Mouse (Mus musculus) embryonic facial prominence, embryonic 14.5 days (tissue): ENCODE results near the gene Slc35b2. TPM values are rescaled to one million over a fixed set of nuclear protein-coding genes. Genes with fewer than 3 reads are reported as not detected.

Source experiments
- ATAC-seq: fragments of 200-750 bp; cut with Nextera tagmentation; 2 replicates; pipeline ENCODE4 v1.8.0; 2017; ENCODE audit warnings: low read depth, moderate number of reproducible peaks, moderate TSS enrichment
- DNase-seq: peaks from one replicate; pipeline ENCODE4 v3.0.0-alpha.2; 2015; ENCODE audit warnings: low spot score
- H3K27ac ChIP-seq: fragments of 300-500 bp; sonication (generic); replicated peaks from 2 replicates; pipeline ENCODE4 v1.5.1; 2014; ENCODE audit warnings: low read depth, mild to moderate bottlenecking, low read length, moderate library complexity
- H3K27me3 ChIP-seq: fragments of 300-500 bp; sonication (generic); replicated peaks from 2 replicates; pipeline ENCODE4 v1.6.1; 2014; ENCODE audit warnings: low read length; ENCODE audit not compliant: control insufficient read depth, insufficient read depth
- H3K36me3 ChIP-seq: fragments of 300-500 bp; sonication (generic); 2 replicates; pipeline ENCODE4 v1.6.1; 2014; ENCODE audit warnings: low read length, mixed read lengths; ENCODE audit not compliant: control insufficient read depth, insufficient read depth
- H3K4me1 ChIP-seq: fragments of 300-500 bp; sonication (generic); 2 replicates; pipeline ENCODE4 v1.6.1; 2014; ENCODE audit warnings: antibody characterized with exemption, low read length; ENCODE audit not compliant: control insufficient read depth, insufficient read depth
- H3K4me2 ChIP-seq: fragments of 300-500 bp; sonication (generic); 2 replicates; pipeline ENCODE4 v1.6.1; 2014; ENCODE audit warnings: low read depth, mild to moderate bottlenecking, low read length, moderate library complexity, mixed read lengths
- H3K4me3 ChIP-seq: fragments of 300-500 bp; sonication (generic); 2 replicates; pipeline ENCODE4 v1.5.1; 2014; ENCODE audit warnings: low read depth, mild to moderate bottlenecking, low read length
- H3K9ac ChIP-seq: fragments of 300-500 bp; sonication (generic); 2 replicates; pipeline ENCODE4 v1.6.1; 2014; ENCODE audit warnings: low read depth, mild to moderate bottlenecking, low read length, moderate library complexity, mixed read lengths
- H3K9me3 ChIP-seq: fragments of 300-500 bp; sonication (generic); 2 replicates; pipeline ENCODE4 v1.6.1; 2016; ENCODE audit warnings: low read length; ENCODE audit not compliant: control insufficient read depth
- WGBS: fragments of 180-500 bp; shearing (Covaris S2); extraction: QIAGEN DNeasy Blood & Tissue Kit; methylation state at CpG from one replicate; pipeline ENCODE4 v1.1.7; 2014; 5-methylcytosine and 5-hydroxymethylcytosine counted together
- polyA plus RNA-seq: library from polyadenylated mRNA; unstranded; fragments of >200 nt; fragmentation: Nextera tagmentation; extraction: Ambion mirVana; gene quantifications from 2 replicates; pipeline ENCODE4 v1.2.1, GENCODE M21; 2014

The Slc35b2 gene
- polyA plus RNA-seq, 1 experiment from 2014 or later: 139 TPM

DNA sequence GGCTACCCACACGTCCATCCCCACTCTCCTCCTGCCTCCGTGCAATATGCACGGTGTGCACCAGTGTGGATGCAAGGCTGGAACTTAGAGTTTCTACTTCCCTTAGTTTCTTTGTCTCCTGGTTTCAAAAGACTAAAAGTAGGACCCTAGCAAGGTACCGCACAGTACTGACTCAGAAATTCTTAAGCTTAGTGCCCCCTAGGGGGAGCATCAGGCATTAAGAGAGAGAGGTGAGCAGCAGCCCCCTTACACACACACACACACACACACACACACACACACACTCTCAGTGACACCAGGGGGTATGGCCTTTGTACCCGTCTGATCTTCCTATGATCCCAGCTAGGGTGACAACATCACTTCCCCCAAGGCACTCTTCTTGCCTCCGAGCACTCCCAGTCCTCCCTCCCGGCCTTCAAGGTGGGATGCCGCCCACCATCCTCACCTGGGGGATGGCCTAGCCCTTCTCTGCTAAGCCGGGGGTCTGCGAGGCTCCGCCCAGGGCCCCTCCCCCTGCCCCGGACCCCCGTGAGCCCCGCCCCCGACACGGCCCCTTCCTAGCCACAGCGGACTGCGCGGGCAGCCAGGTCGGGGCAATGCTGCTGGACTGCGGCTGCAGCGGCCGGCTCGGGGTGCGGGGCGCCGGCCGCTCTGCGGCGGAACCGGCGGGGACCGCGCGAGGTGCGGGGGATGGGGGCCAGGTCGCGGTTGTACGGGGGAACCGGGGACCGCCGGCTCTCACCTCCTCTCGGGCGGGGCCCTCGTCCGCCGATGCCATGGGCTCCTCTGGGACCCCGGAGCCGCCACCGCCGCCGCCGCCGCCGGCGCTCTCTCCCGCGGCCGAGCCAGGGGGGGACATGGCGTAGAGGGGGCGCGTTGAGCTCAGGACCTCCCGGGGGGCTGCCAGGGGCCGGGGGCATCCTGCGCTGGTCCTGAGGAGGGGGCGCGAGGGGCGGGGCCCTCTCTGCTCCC lies 14.8 kb upstream of the Slc35b2 start:
- peak; percentile 78 for DNase-seq

DNA sequence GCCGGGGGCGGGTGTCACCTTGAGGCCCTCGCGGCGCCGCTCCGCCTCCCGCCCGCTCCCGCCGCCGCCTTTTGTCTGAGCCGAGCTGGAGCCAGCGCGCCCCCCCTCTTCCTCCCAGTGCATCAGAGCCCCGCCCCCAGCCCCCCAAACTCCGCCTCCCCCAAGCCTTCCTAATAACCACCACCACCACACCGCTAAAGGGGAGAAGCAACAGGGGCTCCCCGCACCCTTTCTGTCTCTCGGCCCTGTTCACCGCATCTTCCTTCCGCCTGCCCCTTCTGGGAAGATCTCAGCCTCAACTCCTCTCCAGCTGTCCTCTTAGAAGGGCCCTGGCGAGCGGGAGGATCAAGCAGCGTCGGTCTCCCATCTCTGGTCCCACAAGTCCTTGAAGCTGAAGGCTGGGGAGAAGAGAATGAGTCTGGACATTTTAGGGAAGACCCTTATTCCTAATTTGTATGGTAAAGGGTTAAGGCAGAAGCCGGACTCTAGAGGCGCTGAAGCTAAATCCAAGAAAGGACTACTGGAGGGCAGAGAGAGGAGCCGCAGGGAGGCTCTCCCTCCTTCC lies 14.0 kb upstream of the Slc35b2 start, which contains the start of gene Tmem151b:
TSS of gene Tmem151b (minus strand) at position 61 of the 565 bp plus-strand sequence.
- Histone ChIP-seq H3K9me3 (no peaks in the 10 kb centered on the region), H3K36me3 (peaks cover 13% of the 10 kb centered on the region), H3K27ac (peak within 1 kb of the TSS; percentile 55; the same call in 1 of the 2 replicates), H3K4me1 (no peaks in the 10 kb centered on the region; the same call in 1 of the 2 replicates), H3K27me3 (peaks cover 38% of the 10 kb centered on the region), H3K4me2 (peak within 1 kb of the TSS; percentile 93), H3K4me3 (peak within 1 kb of the TSS; percentile 80), H3K9ac (peak within 1 kb of the TSS; percentile 87)
- DNase-seq (peak; percentile 78), ATAC-seq (peak; percentile 41; the same call in 1 of the 2 replicates)
- WGBS: 3% methylated on average over 11 of the region's 29 CpGs

More for the DNA sequence above, 14.8 kb upstream of the Slc35b2 start:
- Histone ChIP-seq H3K9ac (peak overlapping the region; percentile 87), H3K9me3 (no peaks in the 10 kb centered on the region), H3K27ac (peak overlapping the region; percentile 55; the same call in 1 of the 2 replicates), H3K36me3 (peaks cover 20% of the 10 kb centered on the region), H3K4me1 (peaks cover 5% of the 10 kb centered on the region; the same call in 1 of the 2 replicates), H3K27me3 (peaks cover 47% of the 10 kb centered on the region), H3K4me3 (peak overlapping the region; percentile 80), H3K4me2 (peak overlapping the region; percentile 93)
- WGBS: 14% methylated on average over 11 of the region's 68 CpGs
- peak; percentile 44 for ATAC-seq

DNA sequence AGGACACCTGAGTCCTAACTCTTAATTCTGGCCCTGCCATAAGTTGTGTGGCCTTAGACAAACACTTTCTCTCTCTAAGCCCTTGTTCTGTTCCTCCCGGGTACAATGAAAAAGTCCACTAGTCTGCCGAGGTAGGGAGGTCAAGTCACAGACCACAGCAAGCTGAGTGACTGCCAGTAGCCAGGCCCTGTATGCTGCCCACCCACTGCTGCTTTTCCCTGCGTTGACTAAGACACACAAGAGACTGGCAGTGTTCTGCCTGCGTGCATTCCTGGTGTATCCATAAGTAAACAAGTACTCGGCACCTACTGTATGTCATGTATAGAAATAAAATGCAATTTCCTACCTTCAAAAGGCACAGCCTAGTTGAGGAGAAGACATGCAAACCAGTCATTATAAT lies 13.4 kb upstream of the Slc35b2 start:
- peaks cover 8% of the 10 kb centered on the region; the same call in 1 of the 2 replicates for H3K36me3 ChIP-seq
- peak overlapping the region; percentile 80 for H3K4me3 ChIP-seq
- peak overlapping the region; percentile 93 for H3K4me2 ChIP-seq
- 32% methylated on average over 5 of the region's 5 CpGs for WGBS
- H3K27ac ChIP-seq: no peak overlapping the region
- peaks cover 32% of the 10 kb centered on the region for H3K27me3 ChIP-seq
- H3K4me1 ChIP-seq: no peaks in the 10 kb centered on the region; the same call in 1 of the 2 replicates
- no peak overlapping the region for H3K9ac ChIP-seq
- no peak for ATAC-seq
- H3K9me3 ChIP-seq: no peaks in the 10 kb centered on the region
- no peak for DNase-seq

DNA sequence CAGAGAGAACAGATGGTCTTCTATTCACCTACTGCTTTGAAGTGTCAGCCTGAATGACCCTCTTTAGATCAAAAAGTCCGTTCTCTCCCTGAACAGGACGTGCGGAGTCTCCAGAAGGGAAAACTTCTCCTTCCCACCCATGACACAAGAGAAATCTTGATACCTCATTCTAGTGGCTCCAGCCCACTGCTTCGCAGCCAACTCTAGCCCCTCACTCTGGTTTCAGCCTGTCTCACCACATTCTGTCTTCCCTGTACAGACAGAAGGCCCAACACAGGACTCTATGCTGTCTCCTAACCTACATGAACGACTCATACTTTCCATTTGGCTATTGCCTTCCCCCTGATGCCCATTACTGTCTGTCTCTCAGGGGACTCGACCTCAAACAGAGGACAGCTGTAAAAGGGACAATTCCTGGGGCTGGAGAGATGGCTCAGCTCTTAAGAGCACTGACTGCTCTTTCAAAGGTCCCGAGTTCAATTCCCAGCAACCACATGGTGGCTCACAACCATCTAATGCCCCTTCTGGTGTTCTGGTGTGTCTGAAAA lies 12.4 kb upstream of the Slc35b2 start:
- H3K27me3 ChIP-seq: peaks cover 26% of the 10 kb centered on the region
- no peak overlapping the region for H3K4me2 ChIP-seq
- 0 out of 2 replicates have a peak, but pooled peaks cover 5% of the 10 kb centered on the region for H3K36me3 ChIP-seq
- DNase-seq (no peak), ATAC-seq (no peak)
- H3K27ac ChIP-seq: no peak overlapping the region
- H3K4me3 ChIP-seq: no peak overlapping the region
- WGBS: 56% methylated on average over 7 of the region's 7 CpGs
- no peak overlapping the region for H3K9ac ChIP-seq
- peaks cover 4% of the 10 kb centered on the region; the same call in 1 of the 2 replicates for H3K4me1 ChIP-seq
- no peaks in the 10 kb centered on the region for H3K9me3 ChIP-seq

DNA sequence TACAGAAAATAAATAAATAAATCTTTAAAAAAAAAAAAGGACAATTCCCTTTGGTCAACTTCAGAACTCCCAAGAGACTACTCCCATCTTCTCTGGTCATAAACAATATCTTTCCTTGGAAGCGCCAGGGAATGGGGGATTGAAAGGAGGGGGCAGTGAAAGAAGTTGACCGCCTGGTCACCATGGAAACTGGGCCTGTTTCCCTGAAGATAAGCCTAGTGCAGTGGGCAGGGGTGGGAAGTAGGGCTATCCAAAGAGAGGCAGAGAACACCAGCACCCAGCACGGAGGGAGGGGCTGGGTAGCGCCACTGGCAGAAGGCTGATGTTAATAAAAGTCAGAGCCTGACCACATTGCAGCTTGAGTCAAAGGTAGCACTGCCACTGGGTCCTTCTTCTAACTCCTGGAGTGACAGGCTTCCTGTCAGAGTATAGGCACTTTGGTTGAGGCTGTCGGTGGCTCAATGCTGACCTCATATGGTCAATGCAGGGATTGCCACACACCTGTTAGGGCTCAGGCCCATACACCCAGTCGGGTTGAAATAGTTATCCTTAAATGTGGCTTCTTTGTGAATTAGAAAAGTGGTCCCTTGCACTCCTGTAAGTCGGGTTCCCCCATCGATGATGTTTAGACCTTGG lies 11.7 kb upstream of the Slc35b2 start:
- H3K9me3 ChIP-seq: no peaks in the 10 kb centered on the region
- ATAC-seq: peak; percentile 28; the same call in 1 of the 2 replicates
- no peak overlapping the region for H3K4me2 ChIP-seq
- DNase-seq: peak; percentile 76
- H3K27ac ChIP-seq: no peak overlapping the region
- peaks cover 9% of the 10 kb centered on the region; the same call in 1 of the 2 replicates for H3K4me1 ChIP-seq
- no peak overlapping the region for H3K9ac ChIP-seq
- H3K27me3 ChIP-seq: peaks cover 26% of the 10 kb centered on the region
- 8% methylated on average over 8 of the region's 8 CpGs for WGBS
- H3K36me3 ChIP-seq: no peaks in the 10 kb centered on the region
- H3K4me3 ChIP-seq: no peak overlapping the region

DNA sequence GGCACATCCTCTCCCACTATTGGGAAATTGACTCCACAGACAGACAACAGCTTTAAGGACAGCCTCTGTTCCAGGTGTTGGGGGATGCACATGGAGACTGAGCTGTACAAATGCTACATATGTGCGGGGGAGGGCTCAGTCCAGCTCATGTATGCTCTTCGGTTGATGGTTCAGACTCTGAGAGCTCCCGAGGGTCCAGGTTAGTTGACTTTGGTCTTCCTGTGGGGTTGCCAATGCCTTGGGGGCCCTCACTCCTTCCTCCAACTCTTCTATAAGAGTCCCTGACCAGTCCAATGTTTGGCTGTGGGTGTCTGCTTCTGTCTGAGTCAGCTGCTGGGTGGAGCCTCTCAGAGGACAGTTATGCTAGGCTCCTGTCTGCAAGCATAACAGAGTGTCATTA lies 10.6 kb upstream of the Slc35b2 start:
- H3K4me3 ChIP-seq: no peak overlapping the region
- ATAC-seq: no peak
- no peaks in the 10 kb centered on the region for H3K9me3 ChIP-seq
- no peak overlapping the region for H3K9ac ChIP-seq
- H3K4me1 ChIP-seq: peaks cover 9% of the 10 kb centered on the region; the same call in 1 of the 2 replicates
- WGBS: 84% methylated on average over 2 of the region's 3 CpGs
- no peak overlapping the region for H3K27ac ChIP-seq
- peaks cover 17% of the 10 kb centered on the region for H3K27me3 ChIP-seq
- H3K4me2 ChIP-seq: no peak overlapping the region
- no peak for DNase-seq
- H3K36me3 ChIP-seq: no peaks in the 10 kb centered on the region

DNA sequence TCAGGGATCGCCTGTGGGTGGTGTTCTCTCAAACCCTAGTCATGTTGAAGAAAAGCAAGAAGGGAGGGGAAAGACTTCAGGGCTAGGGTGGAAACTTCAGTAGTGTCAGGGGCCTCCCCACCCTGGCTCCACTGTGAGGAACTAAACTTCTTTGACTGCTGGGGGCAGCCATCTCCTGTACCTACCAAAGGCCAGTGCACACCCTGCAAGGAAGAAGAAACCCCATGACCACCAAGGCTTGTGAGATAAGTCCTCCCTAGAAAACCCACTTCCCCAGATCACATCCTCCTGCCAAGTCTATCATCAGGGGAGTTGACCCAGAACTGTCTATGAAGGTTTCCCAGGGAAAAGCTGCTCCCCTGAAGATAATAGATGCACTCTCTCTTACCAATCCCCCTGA lies 9.3 kb upstream of the Slc35b2 start:
- no peak for DNase-seq
- peaks cover 9% of the 10 kb centered on the region; the same call in 1 of the 2 replicates for H3K4me1 ChIP-seq
- H3K4me2 ChIP-seq: no peak overlapping the region
- H3K9me3 ChIP-seq: no peaks in the 10 kb centered on the region
- H3K27me3 ChIP-seq: peaks cover 12% of the 10 kb centered on the region
- no peak for ATAC-seq
- no peaks in the 10 kb centered on the region for H3K36me3 ChIP-seq
- no peak overlapping the region for H3K9ac ChIP-seq
- H3K4me3 ChIP-seq: no peak overlapping the region
- 50% methylated on average over 1 of the region's 1 CpGs for WGBS
- no peak overlapping the region for H3K27ac ChIP-seq
